Mouse (Mus musculus) brown adipose tissue, adult 24 weeks (tissue): ENCODE data around the gene Fto. TPM values are rescaled to one million over a fixed set of nuclear protein-coding genes. Genes with fewer than 3 reads are reported as not detected.

ENCODE experiments used
- H3K27ac ChIP-seq: fragments of 200-500 bp; replicated peaks from 2 replicates; pipeline ENCODE4 v1.5.1; 2012; ENCODE audit warnings: low read depth, mild to moderate bottlenecking, low read length
- H3K4me1 ChIP-seq: fragments of 200-500 bp; 2 replicates; pipeline ENCODE4 v1.6.1; 2012; ENCODE audit warnings: low read length, mixed read lengths; ENCODE audit not compliant: control insufficient read depth, insufficient read depth, insufficient read length
- H3K4me3 ChIP-seq: fragments of 200-500 bp; 2 replicates; pipeline ENCODE4 v1.5.1; 2012; ENCODE audit warnings: low read depth, mild to moderate bottlenecking, low read length, moderate library complexity; ENCODE audit not compliant: insufficient read depth
- polyA plus RNA-seq: library from polyadenylated mRNA; stranded (reverse); fragments of >200 nt; gene quantifications from 2 replicates; pipeline ENCODE4 v1.2.4, GENCODE M21; 2012; ENCODE audit not compliant: missing spikeins, insufficient read depth, insufficient read length

Fto gene
- polyA plus RNA-seq, 1 experiment: 39.7 TPM

GRCm38 (mm10) chr8:91538109-91538508, 224.8 kb downstream of the Fto start:
- H3K27ac ChIP-seq: no peak overlapping the region
- H3K4me1 ChIP-seq: no peaks in the 10 kb centered on the region; the same call in 1 of the 2 replicates
- no peak overlapping the region for H3K4me3 ChIP-seq

GRCm38 (mm10) chr8:91538892-91539291, 225.6 kb downstream of the Fto start:
- Histone ChIP-seq H3K4me3 (no peak overlapping the region), H3K4me1 (no peaks in the 10 kb centered on the region; the same call in 1 of the 2 replicates), H3K27ac (no peak overlapping the region)

GRCm38 (mm10) chr8:91539586-91539985, 226.3 kb downstream of the Fto start:
- Histone ChIP-seq H3K4me1 (no peaks in the 10 kb centered on the region; the same call in 1 of the 2 replicates), H3K4me3 (no peak overlapping the region), H3K27ac (no peak overlapping the region; the same call in 1 of the 2 replicates)

GRCm38 (mm10) chr8:91541229-91541628, 227.9 kb downstream of the Fto start:
- H3K4me3 ChIP-seq: no peak overlapping the region
- H3K4me1 ChIP-seq: no peaks in the 10 kb centered on the region; the same call in 1 of the 2 replicates
- H3K27ac ChIP-seq: no peak overlapping the region

- H3K27ac ChIP-seq: no peak overlapping the region
- 0 out of 2 replicates have a peak, but pooled peaks cover 2% of the 10 kb centered on the region for H3K4me1 ChIP-seq
- no peak overlapping the region for H3K4me3 ChIP-seq
These were observed 232.2 kb downstream of the Fto start for GRCm38 (mm10) chr8:91545561-91545960.

GRCm38 (mm10) chr8:91546599-91546998, 233.3 kb downstream of the Fto start:
- Histone ChIP-seq H3K4me1 (peaks cover 12% of the 10 kb centered on the region), H3K27ac (no peak overlapping the region), H3K4me3 (no peak overlapping the region)

- no peak overlapping the region for H3K4me3 ChIP-seq
- no peak overlapping the region for H3K27ac ChIP-seq
- peaks cover 40% of the 10 kb centered on the region for H3K4me1 ChIP-seq
These were observed 236.8 kb downstream of the Fto start for GRCm38 (mm10) chr8:91550131-91550530.

- peak overlapping the region; percentile 30 for H3K27ac ChIP-seq
- H3K4me1 ChIP-seq: peaks cover 40% of the 10 kb centered on the region
- no peak overlapping the region for H3K4me3 ChIP-seq
These were observed 237.9 kb downstream of the Fto start for GRCm38 (mm10) chr8:91551166-91551765.

- no peak overlapping the region for H3K4me3 ChIP-seq
- H3K4me1 ChIP-seq: peaks cover 41% of the 10 kb centered on the region
- peak overlapping the region; percentile 30 for H3K27ac ChIP-seq
These were observed 238.6 kb downstream of the Fto start for GRCm38 (mm10) chr8:91551775-91552538.

GRCm38 (mm10) chr8:91552635-91553034, 239.3 kb downstream of the Fto start:
- Histone ChIP-seq H3K4me1 (peaks cover 45% of the 10 kb centered on the region), H3K27ac (no peak overlapping the region), H3K4me3 (no peak overlapping the region)

- H3K4me1 ChIP-seq: peaks cover 52% of the 10 kb centered on the region
- no peak overlapping the region for H3K4me3 ChIP-seq
- H3K27ac ChIP-seq: no peak overlapping the region
These were observed 240.1 kb downstream of the Fto start for GRCm38 (mm10) chr8:91553387-91553786.

GRCm38 (mm10) chr8:91557041-91557587, 243.8 kb downstream of the Fto start:
- no peak overlapping the region for H3K27ac ChIP-seq
- peaks cover 45% of the 10 kb centered on the region for H3K4me1 ChIP-seq
- H3K4me3 ChIP-seq: no peak overlapping the region

GRCm38 (mm10) chr8:91558408-91558807, 245.1 kb downstream of the Fto start:
- Histone ChIP-seq H3K27ac (peak overlapping the region; percentile 32; the same call in 1 of the 2 replicates), H3K4me1 (peaks cover 45% of the 10 kb centered on the region), H3K4me3 (no peak overlapping the region)

GRCm38 (mm10) chr8:91560017-91560591, 246.8 kb downstream of the Fto start:
- no peak overlapping the region for H3K4me3 ChIP-seq
- H3K4me1 ChIP-seq: peaks cover 40% of the 10 kb centered on the region
- H3K27ac ChIP-seq: peak overlapping the region; percentile 36; the same call in 1 of the 2 replicates

- peak overlapping the region; percentile 92 for H3K27ac ChIP-seq
- H3K4me3 ChIP-seq: no peak overlapping the region
- peaks cover 40% of the 10 kb centered on the region for H3K4me1 ChIP-seq
These were observed 247.9 kb downstream of the Fto start for GRCm38 (mm10) chr8:91561241-91561640.
